Mouse (Mus musculus) bone marrow, adult 2 months (tissue): ENCODE results near the gene Hsd17b1. TPM values are rescaled to one million over a fixed set of nuclear protein-coding genes. Genes with fewer than 3 reads are reported as not detected.

Experiments
- H3K27ac ChIP-seq: fragments of 200-500 bp; 2 replicates; pipeline ENCODE4 v1.5.1; 2012; ENCODE audit warnings: low read depth, mild to moderate bottlenecking, control low read depth, inconsistent platforms, low read length; ENCODE audit not compliant: control insufficient read depth, poor library complexity, insufficient read depth
- H3K4me1 ChIP-seq: fragments of 200-500 bp; 2 replicates; pipeline ENCODE4 v1.6.1; 2011; ENCODE audit warnings: low read length; ENCODE audit not compliant: control insufficient read depth, insufficient read depth
- H3K4me3 ChIP-seq: fragments of 200-500 bp; replicated peaks from 2 replicates; pipeline ENCODE3; 2011; ENCODE audit warnings: mild to moderate bottlenecking, low read depth, low read length, control low read depth; ENCODE audit not compliant: control insufficient read depth
- CTCF ChIP-seq: fragments of 200-500 bp; IDR thresholded peaks from 2 replicates; pipeline ENCODE4 v1.5.1; 2011; ENCODE audit warnings: low read length, control low read depth; ENCODE audit not compliant: control insufficient read depth, insufficient read depth
- POLR2A ChIP-seq: fragments of 200-500 bp; IDR thresholded peaks from 2 replicates; pipeline ENCODE4 v1.6.1; 2011; ENCODE audit warnings: low read depth, mild to moderate bottlenecking, control low read depth, low read length, borderline replicate concordance; ENCODE audit not compliant: control insufficient read depth
- WGBS: fragments of 180-500 bp; shearing (Covaris S2); methylation state at CpG from one replicate; pipeline ENCODE4 v1.1.7; 2018; 5-methylcytosine and 5-hydroxymethylcytosine counted together
- polyA plus RNA-seq: library from polyadenylated mRNA; stranded (reverse); fragments of >200 nt; gene quantifications from 2 replicates; pipeline ENCODE4 v1.2.4, GENCODE M21; 2011; ENCODE audit warnings: low replicate concordance; ENCODE audit not compliant: missing spikeins, insufficient read depth, insufficient read length

Gene Hsd17b1
- polyA plus RNA-seq, 1 experiment: 2.3 TPM

- Histone ChIP-seq H3K4me3 (no peak overlapping the region), H3K27ac (no peak overlapping the region), H3K4me1 (peaks cover 8% of the 10 kb centered on the region; the same call in 1 of the 2 replicates)
- 94% methylated on average over 12 of the region's 12 CpGs for WGBS
- TF ChIP-seq CTCF (no peak), POLR2A (no peak)
These were observed 6.6 kb downstream of the Hsd17b1 start for GRCm38 (mm10) chr11:101084811-101085210.

- no peak overlapping the region for H3K27ac ChIP-seq
- TF ChIP-seq CTCF (no peak), POLR2A (no peak)
- H3K4me3 ChIP-seq: no peak overlapping the region
- WGBS: 88% methylated on average over 18 of the region's 18 CpGs
- peaks cover 8% of the 10 kb centered on the region; the same call in 1 of the 2 replicates for H3K4me1 ChIP-seq
These were observed 7.6 kb downstream of the Hsd17b1 start for GRCm38 (mm10) chr11:101085617-101086322.

- WGBS: 74% methylated on average over 6 of the region's 6 CpGs
- Histone ChIP-seq H3K27ac (no peak overlapping the region), H3K4me1 (peaks cover 8% of the 10 kb centered on the region; the same call in 1 of the 2 replicates), H3K4me3 (no peak overlapping the region)
- no peak for TF ChIP-seq POLR2A
- TF ChIP-seq CTCF: no peak
These were observed 8.1 kb downstream of the Hsd17b1 start for GRCm38 (mm10) chr11:101086323-101086674.

- H3K27ac ChIP-seq: peak within 1 kb of the TSS; percentile 67
- peaks cover 8% of the 10 kb centered on the region; the same call in 1 of the 2 replicates for H3K4me1 ChIP-seq
- H3K4me3 ChIP-seq: peak within 1 kb of the TSS; percentile 73
- WGBS: 2% methylated on average over 52 of the region's 52 CpGs
- no peak for TF ChIP-seq CTCF
- TF ChIP-seq POLR2A: peak; percentile 71
These were observed 8.8 kb downstream of the Hsd17b1 start, which contains the start of gene Mlx for GRCm38 (mm10) chr11:101086756-101087681. Gene Mlx (plus strand): TSS chr11:101087277.

GRCm38 (mm10) chr11:101087682-101088055, 9.5 kb downstream of the Hsd17b1 start:
- peaks cover 8% of the 10 kb centered on the region; the same call in 1 of the 2 replicates for H3K4me1 ChIP-seq
- H3K4me3 ChIP-seq: peak overlapping the region; percentile 73
- H3K27ac ChIP-seq: peak overlapping the region; percentile 67
- TF ChIP-seq CTCF (no peak), POLR2A (no peak)
- WGBS: 7% methylated on average over 8 of the region's 8 CpGs

- H3K4me1 ChIP-seq: peaks cover 8% of the 10 kb centered on the region; the same call in 1 of the 2 replicates
- no peak for TF ChIP-seq CTCF
- TF ChIP-seq POLR2A: no peak
- H3K27ac ChIP-seq: no peak overlapping the region
- H3K4me3 ChIP-seq: no peak overlapping the region
- 57% methylated on average over 1 of the region's 1 CpGs for WGBS
These were observed 11.7 kb downstream of the Hsd17b1 start for GRCm38 (mm10) chr11:101089931-101090330.

- 2% methylated on average over 18 of the region's 18 CpGs for WGBS
- Histone ChIP-seq H3K4me3 (peak overlapping the region; percentile 84), H3K27ac (peak overlapping the region; percentile 9; the same call in 1 of the 2 replicates), H3K4me1 (no peaks in the 10 kb centered on the region)
- TF ChIP-seq POLR2A: no peak
- TF ChIP-seq CTCF: no peak
These were observed 16.7 kb downstream of the Hsd17b1 start for GRCm38 (mm10) chr11:101094930-101095313.

- under 1% methylated on average over 43 of the region's 43 CpGs for WGBS
- Histone ChIP-seq H3K27ac (peak within 1 kb of the TSS; percentile 95), H3K4me1 (no peaks in the 10 kb centered on the region), H3K4me3 (peak within 1 kb of the TSS; percentile 84)
- peak; percentile 75; the same call in 1 of the 2 replicates for TF ChIP-seq POLR2A
- TF ChIP-seq CTCF: peak; percentile 80
These were observed 17.3 kb downstream of the Hsd17b1 start, which contains the start of gene Psmc3ip for GRCm38 (mm10) chr11:101095314-101096024. Gene Psmc3ip (minus strand): TSS chr11:101095436.
